Mouse (Mus musculus): ENCODE results near the gene Npb. TPM values are rescaled to one million over a fixed set of nuclear protein-coding genes. Genes with fewer than 3 reads are reported as not detected.

Npb gene
- polyA plus RNA-seq, 1 experiment = not detected

DNA sequence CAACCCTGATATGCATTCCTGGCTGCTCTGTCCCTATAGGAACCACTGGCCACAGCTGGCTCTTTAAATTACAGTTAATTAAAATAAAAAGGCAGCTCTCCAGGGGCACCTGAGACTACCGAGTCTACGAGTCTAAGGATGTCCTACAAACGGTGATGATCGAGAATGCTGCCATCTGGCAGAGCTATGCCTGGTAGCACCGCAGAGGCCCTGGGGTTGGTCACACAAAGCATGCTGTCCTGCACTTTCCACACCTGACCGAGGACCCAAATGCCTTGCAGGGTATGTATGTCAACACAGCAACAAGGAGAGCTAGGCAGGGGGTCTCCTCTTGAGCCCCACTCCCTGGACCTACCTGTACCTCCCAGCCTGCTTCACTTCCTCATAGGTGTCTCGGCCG, 5.7 kb downstream of the Npb start:
- H3K27ac ChIP-seq (ENCODE audit: insufficient read depth, low read length) = no peak overlapping the region
- no peak overlapping the region for H3K4me3 ChIP-seq (ENCODE audit: low read depth, low read length)
- TF ChIP-seq POLR2A (IDR thresholded peaks at IDR 0.05; ENCODE audit: insufficient read depth, low read length) (no peak), CTCF (IDR thresholded peaks at IDR 0.05; ENCODE audit: low read depth, low read length) (no peak), EP300 (IDR thresholded peaks at IDR 0.05; ENCODE audit: insufficient read depth, low read depth, low read length) (no peak)
- H3K9ac ChIP-seq (ENCODE audit: low read depth, poor library complexity, severe bottlenecking) = no peak overlapping the region
- no peaks in the 10 kb centered on the region for H3K27me3 ChIP-seq (ENCODE audit: control insufficient read depth, insufficient read depth, low read length, poor library complexity, severe bottlenecking)
- peaks cover 18% of the 10 kb centered on the region for H3K36me3 ChIP-seq (ENCODE audit: control insufficient read depth, insufficient read depth, low read length, poor library complexity, severe bottlenecking)
- H3K9me3 ChIP-seq (replicated peaks; ENCODE audit: control insufficient read depth, insufficient read depth, low read length, poor library complexity, severe bottlenecking) = no peaks in the 10 kb centered on the region
- peaks cover 2% of the 10 kb centered on the region for H3K4me1 ChIP-seq (ENCODE audit: control insufficient read depth, insufficient read depth, low read length)

DNA sequence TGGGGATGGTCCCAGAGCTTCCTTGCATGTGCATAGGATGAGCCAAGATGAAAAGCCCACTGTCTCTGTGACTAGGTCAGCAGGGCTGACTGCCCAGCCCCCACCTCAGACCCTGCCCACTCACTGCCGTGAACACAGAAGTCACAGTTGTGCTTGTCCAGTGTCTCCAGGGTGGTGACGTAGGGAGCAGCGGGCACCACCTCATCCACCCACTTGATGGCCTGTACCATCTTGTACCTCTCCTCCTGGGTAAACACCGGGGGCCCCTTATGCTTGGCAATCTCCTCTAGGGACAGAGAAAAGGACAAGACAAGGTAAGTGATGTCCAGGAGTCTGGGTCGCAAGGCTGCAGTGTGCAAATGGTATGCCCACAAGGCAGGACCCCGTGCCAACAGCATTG, 6.9 kb downstream of the Npb start:
- no peak overlapping the region for H3K4me3 ChIP-seq (ENCODE audit: low read depth, low read length)

DNA sequence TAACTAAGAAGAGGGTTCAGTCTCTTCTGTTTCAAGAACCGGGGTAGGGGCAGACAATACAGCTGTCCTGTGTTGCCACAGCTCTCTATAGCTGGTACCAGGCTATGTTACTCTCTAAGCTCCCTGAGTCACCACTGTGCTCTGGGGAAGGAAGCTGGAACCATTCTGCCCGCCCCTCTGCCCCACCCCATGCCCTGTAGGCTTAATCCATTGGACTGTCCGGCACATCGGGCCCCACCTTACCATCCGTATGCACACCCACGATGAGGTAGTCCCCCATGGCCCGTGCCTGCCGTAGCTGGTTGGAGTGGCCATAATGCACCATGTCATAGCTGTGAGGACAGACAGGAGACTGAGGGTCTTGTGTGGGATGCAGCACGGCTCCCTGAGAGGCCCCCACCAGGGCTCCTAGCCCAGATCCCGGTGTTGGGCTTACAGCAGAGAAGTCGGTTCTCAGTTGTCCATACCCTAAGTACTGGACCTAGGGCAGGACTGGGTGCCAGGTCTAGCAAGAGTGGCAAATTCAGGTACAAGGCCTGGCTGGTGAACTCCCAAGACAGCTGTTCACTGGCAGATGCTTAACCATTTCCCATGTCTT, 7.4 kb downstream of the Npb start:
- Histone ChIP-seq H3K4me1 (ENCODE audit: control insufficient read depth, insufficient read depth, low read length) (peaks cover 4% of the 10 kb centered on the region), H3K9ac (ENCODE audit: low read depth, poor library complexity, severe bottlenecking) (no peak overlapping the region), H3K36me3 (ENCODE audit: control insufficient read depth, insufficient read depth, low read length, poor library complexity, severe bottlenecking) (peaks cover 18% of the 10 kb centered on the region), H3K27ac (ENCODE audit: insufficient read depth, low read length) (no peak overlapping the region), H3K27me3 (ENCODE audit: control insufficient read depth, insufficient read depth, low read length, poor library complexity, severe bottlenecking) (no peaks in the 10 kb centered on the region), H3K4me3 (ENCODE audit: low read depth, low read length) (no peak overlapping the region), H3K9me3 (replicated peaks; ENCODE audit: control insufficient read depth, insufficient read depth, low read length, poor library complexity, severe bottlenecking) (no peaks in the 10 kb centered on the region)
- TF ChIP-seq POLR2A (IDR thresholded peaks at IDR 0.05; ENCODE audit: insufficient read depth, low read length) = no peak
- no peak for TF ChIP-seq CTCF (IDR thresholded peaks at IDR 0.05; ENCODE audit: low read depth, low read length)
- TF ChIP-seq EP300 (IDR thresholded peaks at IDR 0.05; ENCODE audit: insufficient read depth, low read depth, low read length) = no peak

More for the DNA sequence above, 6.9 kb downstream of the Npb start:
- H3K36me3 ChIP-seq (ENCODE audit: control insufficient read depth, insufficient read depth, low read length, poor library complexity, severe bottlenecking) = peaks cover 18% of the 10 kb centered on the region
- H3K9ac ChIP-seq (ENCODE audit: low read depth, poor library complexity, severe bottlenecking) = no peak overlapping the region
- no peaks in the 10 kb centered on the region for H3K27me3 ChIP-seq (ENCODE audit: control insufficient read depth, insufficient read depth, low read length, poor library complexity, severe bottlenecking)
- peaks cover 4% of the 10 kb centered on the region for H3K4me1 ChIP-seq (ENCODE audit: control insufficient read depth, insufficient read depth, low read length)
- H3K9me3 ChIP-seq (replicated peaks; ENCODE audit: control insufficient read depth, insufficient read depth, low read length, poor library complexity, severe bottlenecking) = no peaks in the 10 kb centered on the region
- no peak overlapping the region for H3K27ac ChIP-seq (ENCODE audit: insufficient read depth, low read length)
- TF ChIP-seq EP300 (IDR thresholded peaks at IDR 0.05; ENCODE audit: insufficient read depth, low read depth, low read length) (no peak), POLR2A (IDR thresholded peaks at IDR 0.05; ENCODE audit: insufficient read depth, low read length) (no peak), CTCF (IDR thresholded peaks at IDR 0.05; ENCODE audit: low read depth, low read length) (no peak)

DNA sequence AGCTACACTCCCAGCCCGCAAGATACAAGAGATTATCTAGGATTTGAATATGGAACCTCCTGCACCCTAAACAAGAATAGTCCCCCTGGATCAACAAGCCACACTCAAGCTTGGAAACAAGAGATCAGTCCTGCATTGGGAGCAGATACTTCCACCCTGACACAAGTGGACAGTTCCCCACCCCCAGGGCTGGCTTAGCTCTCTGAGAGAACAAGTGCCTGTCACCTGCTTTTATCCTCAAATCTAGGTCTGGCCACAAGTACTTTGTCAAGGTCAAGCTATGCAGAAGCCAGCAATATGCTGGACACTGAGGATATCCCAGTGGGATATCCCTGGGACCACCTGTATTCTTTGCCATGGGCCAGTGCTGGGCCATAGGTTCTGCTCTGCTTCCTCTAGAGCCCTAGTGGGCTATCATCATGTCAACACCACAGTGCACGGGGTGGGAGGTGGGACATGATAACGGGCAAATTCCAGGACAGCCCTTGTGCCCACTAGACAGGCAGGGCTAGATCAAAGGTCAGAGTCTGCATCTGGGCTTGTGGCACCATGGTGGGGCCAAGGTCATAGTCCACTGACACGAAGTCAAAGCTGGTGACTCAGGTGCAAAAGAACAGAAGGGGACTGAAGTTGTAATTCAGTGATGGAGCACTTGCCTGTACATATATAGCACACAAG, 8.5 kb downstream of the Npb start:
- Histone ChIP-seq H3K4me1 (ENCODE audit: control insufficient read depth, insufficient read depth, low read length) (peaks cover 4% of the 10 kb centered on the region), H3K27me3 (ENCODE audit: control insufficient read depth, insufficient read depth, low read length, poor library complexity, severe bottlenecking) (no peaks in the 10 kb centered on the region), H3K9me3 (replicated peaks; ENCODE audit: control insufficient read depth, insufficient read depth, low read length, poor library complexity, severe bottlenecking) (no peaks in the 10 kb centered on the region), H3K4me3 (ENCODE audit: low read depth, low read length) (peak overlapping the region; percentile 83), H3K36me3 (ENCODE audit: control insufficient read depth, insufficient read depth, low read length, poor library complexity, severe bottlenecking) (peaks cover 10% of the 10 kb centered on the region), H3K9ac (ENCODE audit: low read depth, poor library complexity, severe bottlenecking) (peak overlapping the region; percentile 65), H3K27ac (ENCODE audit: insufficient read depth, low read length) (peak overlapping the region; percentile 4; the same call in 1 of the 2 replicates)
- TF ChIP-seq EP300 (IDR thresholded peaks at IDR 0.05; ENCODE audit: insufficient read depth, low read depth, low read length) = no peak
- no peak for TF ChIP-seq POLR2A (IDR thresholded peaks at IDR 0.05; ENCODE audit: insufficient read depth, low read length)
- no peak for TF ChIP-seq CTCF (IDR thresholded peaks at IDR 0.05; ENCODE audit: low read depth, low read length)

DNA sequence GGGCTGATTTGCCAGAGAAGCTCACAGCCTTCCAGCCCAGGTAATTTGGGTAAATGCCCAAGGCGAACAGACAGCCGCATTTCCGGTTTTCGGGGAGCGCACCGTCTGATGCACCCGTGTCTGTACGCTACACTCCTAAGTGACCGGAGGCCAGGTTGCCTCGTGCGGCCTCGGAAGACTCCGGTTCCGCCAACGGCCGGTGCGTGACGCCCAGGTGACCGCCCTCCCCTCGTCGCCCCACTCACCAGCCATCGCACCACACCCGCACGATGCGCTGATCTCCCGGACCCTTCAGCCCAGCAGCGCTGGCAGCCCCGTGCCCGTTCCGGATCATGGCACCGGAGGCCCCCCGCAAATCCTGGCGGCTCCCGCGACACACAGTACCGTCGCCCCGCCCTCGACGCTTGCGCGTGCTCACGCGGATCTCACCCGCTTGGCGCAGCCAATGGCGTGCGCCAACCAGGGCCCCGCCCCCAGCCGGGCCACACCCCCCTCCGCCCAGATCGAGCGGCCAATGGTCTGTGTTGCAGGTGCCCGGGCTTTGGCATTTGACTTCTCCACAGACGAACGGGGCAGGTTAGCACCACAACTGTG, 9.3 kb downstream of the Npb start, which contains the start of gene Pcyt2:
Gene Pcyt2 (minus strand): TSS at position 418 of the 594 bp plus-strand sequence.
- peak; percentile 58 for TF ChIP-seq POLR2A (IDR thresholded peaks at IDR 0.05; ENCODE audit: insufficient read depth, low read length)
- no peak for TF ChIP-seq CTCF (IDR thresholded peaks at IDR 0.05; ENCODE audit: low read depth, low read length)
- TF ChIP-seq EP300 (IDR thresholded peaks at IDR 0.05; ENCODE audit: insufficient read depth, low read depth, low read length) = no peak
- H3K9me3 ChIP-seq (replicated peaks; ENCODE audit: control insufficient read depth, insufficient read depth, low read length, poor library complexity, severe bottlenecking) = no peaks in the 10 kb centered on the region
- H3K9ac ChIP-seq (ENCODE audit: low read depth, poor library complexity, severe bottlenecking) = peak within 1 kb of the TSS; percentile 65
- H3K4me1 ChIP-seq (ENCODE audit: control insufficient read depth, insufficient read depth, low read length) = peaks cover 4% of the 10 kb centered on the region
- H3K27ac ChIP-seq (ENCODE audit: insufficient read depth, low read length) = peak within 1 kb of the TSS; percentile 74
- H3K36me3 ChIP-seq (ENCODE audit: control insufficient read depth, insufficient read depth, low read length, poor library complexity, severe bottlenecking) = peaks cover 9% of the 10 kb centered on the region
- H3K27me3 ChIP-seq (ENCODE audit: control insufficient read depth, insufficient read depth, low read length, poor library complexity, severe bottlenecking) = no peaks in the 10 kb centered on the region
- H3K4me3 ChIP-seq (ENCODE audit: low read depth, low read length) = peak within 1 kb of the TSS; percentile 83
